ENCODE assay signal across 8 mouse cellular contexts in the genomic region with DNA sequence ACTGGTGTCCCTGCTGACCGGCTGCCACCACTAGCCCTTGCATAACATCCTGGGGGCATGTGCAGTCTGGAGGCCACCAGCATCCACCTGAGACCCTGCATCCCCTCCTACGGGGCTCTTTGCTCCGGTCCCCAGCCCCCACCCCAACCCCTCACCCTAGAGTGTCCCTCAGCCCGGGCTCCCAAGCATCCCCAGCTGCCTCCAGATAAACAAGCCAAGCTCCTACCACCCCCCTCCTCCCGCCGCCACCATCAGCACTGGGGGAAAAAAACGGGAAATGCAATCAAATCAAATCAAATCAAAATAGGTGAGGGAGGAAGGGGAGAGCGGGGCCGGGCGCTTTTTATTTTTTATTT.
A peak's percentile ranks its signal among the peaks of the same experiment; 100 is the strongest.
DNase-seq lines count a peak whose midpoint lies in the region; ATAC-seq lines count a peak whose summit lies in the region.

No protein-coding gene starts in this region.

- 0 out of 4 replicates have a peak, but pooled peaks cover 0 to 4% of the 10 kb centered on the region in 2 experiments for H3K4me1 ChIP-seq in heart, embryonic 14.5 days (ENCODE audit: control insufficient read depth in 2 of 2, insufficient read depth in 2 of 2, low read length in 2 of 2)
- H3K4me1 ChIP-seq in hindbrain, embryonic 12.5 days = peaks cover 41% of the 10 kb centered on the region
- H3K4me1 ChIP-seq in midbrain, embryonic 10.5 days = peaks cover 29% of the 10 kb centered on the region

- DNase-seq in heart, postnatal 14 days = no peak
- peak; percentile 28 for DNase-seq in brain, adult 2 months (ENCODE audit: low read depth, low spot score)
- peak; percentile 38 for DNase-seq in midbrain, embryonic 10.5 days (ENCODE audit: low spot score)
- DNase-seq in ovary, adult 18-20 months (ENCODE audit: low spot score) = no peak
- DNase-seq in adrenal gland, postnatal 14 days = no peak
- no peak for DNase-seq in thymus, postnatal 36 days

- no peak for ATAC-seq in heart, embryonic 14.5 days (ENCODE audit: insufficient number of reproducible peaks, insufficient read depth, low FRiP score, low read depth)
- ATAC-seq in hindbrain, embryonic 12.5 days (ENCODE audit: low FRiP score) = peak; percentile 60

- peak overlapping the region; percentile 63 for H3K4me2 ChIP-seq in heart, embryonic 14.5 days (ENCODE audit: low read length)
- peak overlapping the region; percentile 64 for H3K4me2 ChIP-seq in hindbrain, embryonic 12.5 days (replicated peaks)

- no peak overlapping the region for H3K9ac ChIP-seq in heart, embryonic 14.5 days (ENCODE audit: low read length)
- peak overlapping the region; percentile 78 for H3K9ac ChIP-seq in hindbrain, embryonic 12.5 days

- intact Hi-C loops in heart, postnatal 14 days (cut with DNase I) = no loop called here

- H3K27ac ChIP-seq in heart, embryonic 14.5 days (replicated peaks in 1 of 2; ENCODE audit: control insufficient read depth in 1 of 2, insufficient read depth in 1 of 2, low read depth in 2 of 2, low read length in 2 of 2) = no peak overlapping the region
- H3K27ac ChIP-seq in hindbrain, embryonic 12.5 days = peak overlapping the region; percentile 71
- peak overlapping the region; percentile 78 for H3K27ac ChIP-seq in midbrain, embryonic 10.5 days (replicated peaks)

- peaks cover 71% of the 10 kb centered on the region for H3K27me3 ChIP-seq in heart, embryonic 14.5 days (ENCODE audit: control insufficient read depth, insufficient read depth, low read length)
- H3K27me3 ChIP-seq in hindbrain, embryonic 12.5 days = peaks cover 43% of the 10 kb centered on the region
- peaks cover 72% of the 10 kb centered on the region for H3K27me3 ChIP-seq in midbrain, embryonic 10.5 days (ENCODE audit: low read depth, poor library complexity, severe bottlenecking)

- no peaks in the 10 kb centered on the region for H3K9me3 ChIP-seq in heart, embryonic 14.5 days (ENCODE audit: control insufficient read depth, low read length)
- H3K9me3 ChIP-seq in hindbrain, embryonic 12.5 days (replicated peaks) = no peaks in the 10 kb centered on the region
- no peaks in the 10 kb centered on the region for H3K9me3 ChIP-seq in midbrain, embryonic 10.5 days (replicated peaks)

- H3K4me3 ChIP-seq in heart, embryonic 14.5 days (ENCODE audit: control insufficient read depth in 1 of 2, insufficient read depth in 1 of 2, low read depth in 1 of 2, low read length in 2 of 2) = peak overlapping the region in 1 of 2 experiments; percentile 32; a peak in 2 of 4 replicates
- H3K4me3 ChIP-seq in hindbrain, embryonic 12.5 days = peak overlapping the region; percentile 52
- peak overlapping the region; percentile 64 for H3K4me3 ChIP-seq in midbrain, embryonic 10.5 days

- 4% methylated on average over 10 of the region's 10 CpGs for WGBS in heart, embryonic 14.5 days
- WGBS in hindbrain, embryonic 12.5 days = 2% methylated on average over 10 of the region's 10 CpGs
- WGBS in midbrain, embryonic 10.5 days = 2% methylated on average over 10 of the region's 10 CpGs

- H3K36me3 ChIP-seq in heart, embryonic 14.5 days (ENCODE audit: control insufficient read depth, insufficient read depth, low read length) = no peaks in the 10 kb centered on the region
- no peaks in the 10 kb centered on the region for H3K36me3 ChIP-seq in hindbrain, embryonic 12.5 days
- no peaks in the 10 kb centered on the region for H3K36me3 ChIP-seq in midbrain, embryonic 10.5 days

Comparison
In these comparisons a context has a peak if more than half of its experiments do, and no peak if none do; other contexts are left out.
1. H3K27ac ChIP-seq: peak in hindbrain, embryonic 12.5 days (single experiment) and midbrain, embryonic 10.5 days (single experiment); none in heart, embryonic 14.5 days (0 of 2).
2. DNase-seq: peak in brain, adult 2 months (single experiment) and midbrain, embryonic 10.5 days (single experiment); none in heart, postnatal 14 days (0 of 2), ovary, adult 18-20 months (single experiment), adrenal gland, postnatal 14 days (single experiment) and thymus, postnatal 36 days (0 of 2).